Mouse (Mus musculus) kidney, adult 11 months (tissue): ENCODE measurements around the gene 4930451I11Rik.

Experiments used
- DNase-seq: peaks from one replicate; pipeline ENCODE4 v3.0.0; 2022

Gene 4930451I11Rik

DNA sequence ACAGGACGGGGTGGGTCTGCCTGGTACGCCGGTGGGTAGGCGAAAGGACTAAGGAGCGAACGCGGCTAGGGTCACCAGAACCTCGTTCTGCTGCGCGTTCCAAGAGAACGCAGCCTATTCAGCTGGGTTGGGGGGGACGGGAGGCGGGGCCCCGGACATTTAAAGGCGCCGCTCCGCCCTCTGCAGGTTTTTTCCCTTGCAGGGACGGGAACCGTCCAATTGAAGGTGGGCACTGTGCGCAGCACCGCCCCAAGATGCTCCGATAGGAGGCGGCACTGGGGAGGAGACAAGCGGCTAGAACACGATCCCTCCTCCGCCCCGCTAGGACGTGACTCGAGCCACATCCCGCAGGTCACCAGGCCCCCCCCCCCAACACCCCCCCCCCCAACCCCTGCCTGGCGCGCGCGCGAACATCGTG, 32.4 kb downstream of the 4930451I11Rik start:
- peak; percentile 99 for DNase-seq

DNA sequence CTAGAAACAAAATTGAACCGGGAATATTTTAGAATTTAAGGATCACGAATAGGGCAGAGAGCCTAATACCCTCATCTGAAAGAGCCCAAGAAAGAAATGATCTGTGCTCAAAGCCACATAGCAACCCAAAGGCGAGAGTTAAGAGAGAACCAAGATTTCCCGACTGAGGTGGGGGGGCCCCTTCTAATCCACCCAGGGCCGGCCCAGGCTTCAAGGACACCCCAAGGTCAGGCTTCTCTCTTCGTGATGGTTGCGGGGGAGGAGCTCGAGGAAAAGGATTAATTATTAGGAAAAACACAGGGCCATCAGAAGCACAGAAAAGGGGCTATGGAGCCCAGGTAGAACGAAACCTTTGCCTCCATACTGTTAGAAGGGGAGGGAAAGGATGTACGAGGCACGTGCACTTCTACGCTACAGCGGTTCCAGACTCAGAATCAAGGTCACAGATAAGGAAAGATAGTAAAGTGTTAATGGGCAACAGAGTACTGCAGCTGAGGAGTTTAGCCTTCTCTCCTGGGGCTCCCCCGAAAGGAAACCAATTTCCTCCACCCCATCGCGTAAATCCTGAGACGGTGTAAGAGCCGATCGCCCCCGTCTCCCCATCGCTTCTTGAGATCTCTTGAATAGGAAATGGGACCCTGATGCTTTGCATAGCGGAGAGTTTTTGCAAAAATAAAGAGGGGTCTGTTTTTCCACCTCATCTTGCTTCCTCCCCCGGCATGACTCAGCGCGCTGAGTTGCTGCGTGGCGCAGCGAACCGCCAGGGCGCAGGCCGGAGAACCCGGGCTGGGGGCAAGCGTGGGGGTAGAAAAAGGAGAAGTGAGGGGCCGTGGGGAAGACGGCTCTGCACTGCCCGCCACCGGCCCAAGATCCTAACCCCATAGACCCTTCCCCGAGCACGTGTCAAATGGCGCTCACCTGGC, 33.1 kb downstream of the 4930451I11Rik start:
- peak; percentile 57 for DNase-seq

DNA sequence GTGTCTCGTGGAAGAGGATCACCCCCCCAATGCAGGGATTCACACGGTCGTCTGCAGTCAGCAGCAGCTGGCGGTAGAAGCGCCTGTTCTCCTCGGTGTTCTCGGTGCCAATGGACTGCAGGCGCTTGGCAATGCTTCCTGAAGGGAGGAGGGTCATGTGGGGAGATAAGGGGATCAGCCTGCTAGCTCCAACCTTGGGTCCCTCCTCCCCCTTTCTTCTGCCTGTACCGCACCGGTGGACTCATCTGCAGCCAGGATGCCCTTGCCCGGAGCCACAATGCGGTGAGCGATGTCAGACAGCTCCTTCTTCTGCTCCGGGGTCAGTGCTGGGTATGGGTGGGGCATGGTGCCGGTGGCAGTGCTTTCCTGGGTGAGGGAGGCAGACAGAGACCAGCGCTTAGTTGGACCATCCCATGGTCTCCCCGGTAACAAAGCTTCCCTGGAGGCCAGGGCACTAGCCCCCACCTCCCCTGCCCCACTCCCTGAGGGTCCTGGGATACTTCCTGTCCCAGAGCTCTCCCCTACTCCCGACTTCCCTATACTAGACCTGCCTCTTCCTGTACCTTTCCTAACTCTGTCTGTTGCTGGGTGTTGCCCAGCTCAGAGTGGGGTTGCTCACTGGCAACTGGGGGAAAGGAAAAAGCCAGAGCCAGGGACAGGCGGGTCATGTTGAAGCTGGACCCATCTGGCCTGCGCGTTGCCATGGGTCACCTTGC, 33.9 kb downstream of the 4930451I11Rik start, which contains the start of gene Fam57b:
Gene Fam57b (plus strand): TSS at position 258 of the 716 bp plus-strand sequence.
- DNase-seq, result peak; percentile 55

DNA sequence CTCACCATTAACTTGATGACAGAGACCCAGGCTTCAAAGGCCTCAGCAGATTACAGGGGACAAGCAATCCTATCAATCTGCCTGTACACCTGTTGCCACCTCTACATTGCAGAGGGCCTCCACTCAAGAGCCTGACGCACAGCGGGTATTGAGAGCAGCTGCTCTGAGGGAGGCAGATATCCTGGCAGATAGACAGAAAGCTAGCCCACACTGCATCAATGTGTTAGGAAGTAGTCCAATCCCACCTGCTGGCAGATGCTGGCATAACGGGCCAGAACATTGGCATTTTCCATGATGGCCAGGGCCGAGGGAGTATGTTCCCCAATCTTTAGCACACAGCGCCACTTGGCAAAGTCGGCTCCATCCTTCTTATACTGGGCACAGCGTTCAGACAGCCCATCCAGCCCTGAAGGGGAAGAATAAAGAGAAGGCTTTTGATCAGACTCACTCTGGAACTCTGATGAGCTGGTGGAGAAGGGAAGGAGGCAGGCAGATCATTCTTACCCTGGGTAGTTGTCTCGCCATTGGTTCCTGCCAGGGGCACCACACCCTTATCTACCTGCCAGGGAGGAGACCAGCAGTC, 35.0 kb downstream of the 4930451I11Rik start:
- DNase-seq, result no peak

DNA sequence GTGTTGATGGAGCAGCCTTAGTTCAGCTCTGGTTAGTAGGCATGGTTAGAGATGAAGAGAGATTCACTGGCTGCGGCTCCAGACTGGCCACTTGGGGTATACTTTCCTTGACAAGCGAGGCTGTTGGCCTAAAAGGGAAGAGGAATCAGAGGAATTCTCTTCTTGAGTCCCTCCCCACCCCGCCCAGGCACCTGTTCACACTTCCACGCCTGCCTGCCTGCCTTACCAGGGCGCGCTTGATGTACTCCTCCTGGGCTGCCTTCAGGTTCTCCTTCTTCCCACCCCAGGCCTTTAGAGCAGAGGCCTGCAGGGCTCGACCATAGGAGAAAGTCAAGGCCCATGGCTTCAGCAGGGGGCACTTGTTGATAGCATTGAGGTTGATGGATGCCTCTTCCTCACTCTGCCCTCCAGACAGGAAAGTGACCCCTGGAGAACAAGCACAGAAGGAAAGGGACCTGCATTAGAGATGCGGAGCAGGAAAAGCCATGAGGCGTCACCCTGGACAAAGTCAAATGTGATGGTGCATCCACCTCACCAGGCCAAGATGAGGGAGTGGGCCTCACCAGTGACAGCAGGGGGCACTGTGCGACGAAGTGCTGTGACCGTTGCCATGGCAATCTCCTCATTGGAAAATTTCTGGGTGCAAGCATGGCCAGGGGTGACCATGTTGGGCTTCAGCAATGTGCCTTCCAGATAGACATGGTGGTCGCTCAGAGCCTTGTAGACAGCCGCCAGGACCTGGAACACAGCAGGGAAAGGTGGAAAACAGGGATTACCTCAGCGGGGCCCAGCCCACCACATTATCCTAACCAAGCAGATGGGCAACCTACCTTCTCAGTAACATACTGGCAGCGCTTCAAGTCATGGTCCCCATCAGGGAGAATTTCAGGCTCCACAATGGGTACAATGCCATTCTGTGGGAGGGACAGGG, 35.8 kb downstream of the 4930451I11Rik start:
- DNase-seq, result no peak

DNA sequence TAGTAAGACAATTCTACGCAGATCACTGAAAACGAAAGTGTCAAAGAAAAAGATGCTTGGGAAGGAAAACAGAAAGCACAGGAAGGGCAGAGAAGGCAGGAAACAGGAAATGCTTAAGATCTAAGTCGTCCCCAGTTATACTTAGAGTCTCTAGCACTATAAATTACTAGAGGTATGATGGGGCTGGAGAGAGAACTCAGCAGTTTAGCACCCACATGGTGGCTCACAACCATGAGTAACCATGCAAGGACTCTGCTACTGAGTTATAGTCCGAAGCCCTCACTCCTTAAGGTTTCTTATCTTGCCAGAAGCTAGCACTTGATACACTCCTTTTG, 37.2 kb downstream of the 4930451I11Rik start:
- DNase-seq, result no peak

DNA sequence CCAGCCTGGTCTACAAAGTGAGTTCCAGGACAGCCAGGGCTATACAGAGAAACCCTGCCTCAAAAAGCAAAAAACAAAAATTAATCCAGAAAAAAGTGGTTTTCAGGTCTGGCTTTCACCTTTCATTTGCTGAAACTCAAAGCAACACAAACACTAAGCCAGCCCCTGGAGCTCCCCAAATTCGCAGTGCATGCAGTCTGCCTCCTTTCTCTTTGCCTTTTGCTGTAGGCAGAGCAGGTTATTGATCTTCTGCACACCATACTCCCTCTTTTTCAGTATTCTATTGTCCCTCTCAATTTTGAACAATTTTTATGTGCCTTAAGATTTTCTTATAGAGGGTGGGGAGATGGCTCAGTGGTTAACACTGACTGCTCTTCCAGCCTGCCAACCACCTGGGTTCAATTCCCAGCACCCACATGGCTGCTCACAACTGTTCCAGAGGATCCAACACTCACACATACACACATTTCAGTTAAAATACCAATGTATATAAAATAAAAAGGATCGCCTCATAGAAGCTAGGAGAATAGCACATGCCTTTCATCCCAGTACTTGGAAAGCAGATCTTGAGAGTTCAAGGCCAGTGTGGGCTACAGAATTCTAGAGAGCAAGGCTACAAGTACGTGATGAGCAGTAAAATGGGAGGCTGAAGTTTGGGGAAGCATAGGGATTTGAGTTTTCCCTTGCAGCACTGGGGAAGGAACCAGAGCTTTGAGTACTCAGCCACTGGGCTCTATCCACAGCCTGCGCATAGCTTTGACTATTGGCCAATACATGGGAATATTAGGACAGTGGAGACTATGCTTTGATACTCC, 37.8 kb downstream of the 4930451I11Rik start:
- DNase-seq, result no peak

DNA sequence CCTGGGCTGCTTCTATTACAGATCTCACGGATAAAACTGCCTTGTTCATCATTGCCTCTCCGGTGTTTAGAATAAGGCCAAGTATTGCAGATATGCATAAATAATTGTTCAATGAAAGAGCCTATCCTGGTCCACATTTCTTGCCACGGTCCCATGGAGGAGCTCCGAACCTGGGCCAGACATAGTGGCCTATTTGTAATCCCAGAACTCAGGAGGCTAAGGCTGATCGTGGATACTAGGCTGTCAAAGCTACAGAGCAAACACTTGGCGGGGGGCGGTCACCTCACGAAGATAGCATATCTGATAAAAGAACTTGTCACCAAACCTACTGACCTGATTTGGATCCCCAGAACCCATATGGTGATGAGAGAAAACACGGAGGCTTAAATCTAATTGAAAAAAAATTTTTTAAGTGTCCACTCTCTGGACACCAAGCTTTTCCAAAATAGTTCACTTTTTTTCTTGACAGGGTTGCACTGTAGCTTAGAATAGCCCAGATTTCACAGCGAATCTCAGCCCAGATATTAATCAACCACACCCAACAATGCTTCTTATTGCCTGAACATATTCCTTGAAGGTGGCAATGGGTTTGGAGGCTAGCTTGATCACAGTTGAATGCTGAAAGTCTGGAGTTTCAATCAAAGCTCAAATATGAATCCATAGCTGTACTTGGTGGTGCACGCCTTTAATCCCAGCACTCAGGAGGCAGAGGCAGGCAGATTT, 38.6 kb downstream of the 4930451I11Rik start:
- DNase-seq, result no peak

DNA sequence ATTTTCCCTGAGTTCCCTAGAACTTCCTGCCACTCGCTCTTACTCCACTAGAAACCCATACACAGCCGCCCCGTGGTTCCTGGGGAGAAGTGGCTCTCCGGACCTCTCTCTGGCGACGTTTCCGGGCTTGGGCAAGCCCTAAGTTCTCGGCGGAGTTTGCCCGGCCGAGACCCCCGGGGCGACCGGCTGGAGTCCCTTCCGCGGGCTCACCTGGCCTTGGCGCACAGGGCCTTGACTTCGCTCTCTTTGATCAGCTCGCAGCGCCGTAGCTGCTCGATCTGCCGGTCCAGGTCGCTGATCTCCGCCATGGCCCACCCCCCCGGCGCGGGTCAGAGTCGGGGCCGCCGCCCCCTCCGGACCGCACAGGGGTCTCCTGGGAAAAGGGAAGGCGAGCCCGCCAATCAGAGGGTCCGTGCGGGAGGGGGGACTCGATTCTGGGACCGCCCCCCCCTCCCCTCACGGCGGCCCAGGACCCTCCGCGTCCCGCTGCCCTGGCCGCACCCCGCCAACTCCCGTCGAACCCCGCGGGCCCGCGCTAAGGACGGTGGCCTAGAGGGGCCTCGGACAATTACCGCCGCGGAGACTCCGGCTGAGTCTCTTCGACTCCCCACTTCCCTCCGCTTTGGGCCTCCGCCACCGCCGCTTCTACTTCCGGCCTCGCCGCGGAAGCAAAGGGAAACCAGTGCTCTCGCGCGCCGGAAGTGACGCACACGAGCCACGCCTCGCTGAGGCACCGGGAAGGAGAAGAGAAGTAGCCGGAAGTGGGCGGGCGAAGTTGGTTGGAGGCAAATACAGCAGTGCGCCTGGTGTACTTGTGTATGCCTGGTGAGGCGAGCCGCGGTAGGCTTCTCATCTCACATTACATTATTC, 39.4 kb downstream of the 4930451I11Rik start, which contains the start of gene Ppp4c:
Gene Ppp4c (minus strand): TSS at position 646 of the 870 bp plus-strand sequence.
- peak; percentile 95 for DNase-seq

DNA sequence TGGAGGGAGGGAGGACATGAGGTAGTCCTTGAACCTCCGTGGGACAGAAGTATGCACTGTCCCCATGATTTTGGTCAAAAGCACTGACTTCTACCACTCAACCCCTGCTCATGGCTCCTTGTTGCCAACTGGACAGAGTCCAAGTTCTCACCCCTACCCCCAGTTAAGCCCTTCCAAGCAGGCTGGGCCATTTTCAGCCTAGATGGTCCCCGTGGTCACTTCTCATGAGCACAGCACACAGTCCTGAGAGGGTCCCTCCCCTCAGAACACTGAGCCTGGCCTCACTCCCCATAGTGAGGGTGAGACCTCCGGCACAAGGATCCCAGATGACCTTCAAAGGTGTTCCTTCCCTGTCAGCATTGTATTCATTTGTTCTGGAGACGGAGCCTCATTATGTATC, 42.3 kb downstream of the 4930451I11Rik start:
- no peak for DNase-seq

DNA sequence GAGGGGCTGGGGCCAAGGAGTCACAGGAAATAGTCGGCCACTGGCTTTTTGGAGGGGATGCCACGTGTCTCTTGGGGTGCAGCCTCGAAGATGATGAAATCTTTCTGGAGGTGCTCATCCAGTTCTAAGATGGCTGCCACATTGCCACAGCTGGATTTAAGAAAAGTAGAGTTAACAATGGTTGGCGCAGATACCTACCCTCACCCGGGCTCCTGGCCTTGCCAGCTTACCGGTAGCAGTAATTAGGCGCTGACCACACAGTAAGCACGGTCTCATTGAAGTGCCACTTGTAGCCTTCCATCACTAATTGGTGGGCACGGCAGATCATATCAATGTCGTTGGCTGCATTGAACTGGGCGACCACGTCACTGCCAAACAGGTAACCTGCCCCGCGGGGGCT, 45.3 kb downstream of the 4930451I11Rik start:
- no peak for DNase-seq

DNA sequence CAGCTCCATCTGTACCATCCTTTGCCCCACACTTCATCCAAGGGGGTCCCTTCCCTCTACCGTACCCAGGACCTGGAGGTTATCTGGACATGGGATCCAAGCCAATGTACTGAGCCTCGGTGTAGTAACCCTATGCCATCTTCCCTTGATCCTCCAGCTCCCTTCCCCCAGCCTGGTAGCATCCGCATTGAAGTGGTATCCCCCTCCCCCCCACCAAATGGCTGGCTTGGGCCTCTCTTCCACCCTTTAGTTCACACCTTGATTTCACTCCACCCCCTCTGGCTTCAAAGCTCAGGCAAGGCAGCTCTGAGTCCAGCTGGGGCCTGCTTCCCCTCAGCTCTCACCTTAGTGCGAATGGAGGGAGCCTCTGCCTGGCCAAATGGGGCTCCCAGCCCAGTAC, 46.4 kb downstream of the 4930451I11Rik start:
- no peak for DNase-seq

DNA sequence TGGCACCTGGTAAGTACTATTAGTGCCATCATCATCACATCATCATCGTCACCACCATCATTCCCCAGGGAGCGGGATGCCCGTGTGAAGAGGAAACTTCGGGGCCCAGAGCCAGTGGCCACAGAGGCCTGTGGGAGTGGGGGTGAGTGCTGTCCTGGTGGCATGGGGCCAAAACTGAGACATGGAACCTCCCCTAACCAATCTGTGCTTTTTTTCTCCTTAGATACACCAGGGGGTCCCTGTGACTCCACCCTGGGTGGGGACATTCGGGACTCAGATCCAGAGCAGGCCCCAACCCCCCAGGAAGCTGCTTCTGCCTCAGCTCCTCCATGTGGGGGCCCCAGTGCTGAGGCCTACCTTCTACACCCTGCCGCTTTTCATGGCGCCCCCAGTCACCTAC, 47.0 kb downstream of the 4930451I11Rik start:
- no peak for DNase-seq

DNA sequence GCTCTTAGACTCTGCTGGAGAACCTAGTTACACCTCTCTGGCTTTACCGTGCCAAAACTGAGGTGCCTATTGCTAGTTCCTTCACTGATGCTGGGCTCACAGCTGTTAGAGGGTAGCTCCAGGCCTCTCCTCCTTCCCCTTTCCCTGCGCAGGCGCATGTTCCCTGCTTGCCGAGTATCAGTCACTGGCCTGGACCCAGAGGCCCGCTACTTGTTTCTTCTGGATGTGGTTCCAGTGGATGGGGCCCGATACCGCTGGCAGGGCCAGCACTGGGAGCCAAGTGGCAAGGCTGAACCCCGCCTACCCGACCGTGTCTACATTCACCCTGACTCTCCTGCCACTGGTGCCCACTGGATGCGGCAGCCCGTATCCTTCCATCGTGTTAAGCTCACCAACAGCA, 48.7 kb downstream of the 4930451I11Rik start:
- no peak for DNase-seq

DNA sequence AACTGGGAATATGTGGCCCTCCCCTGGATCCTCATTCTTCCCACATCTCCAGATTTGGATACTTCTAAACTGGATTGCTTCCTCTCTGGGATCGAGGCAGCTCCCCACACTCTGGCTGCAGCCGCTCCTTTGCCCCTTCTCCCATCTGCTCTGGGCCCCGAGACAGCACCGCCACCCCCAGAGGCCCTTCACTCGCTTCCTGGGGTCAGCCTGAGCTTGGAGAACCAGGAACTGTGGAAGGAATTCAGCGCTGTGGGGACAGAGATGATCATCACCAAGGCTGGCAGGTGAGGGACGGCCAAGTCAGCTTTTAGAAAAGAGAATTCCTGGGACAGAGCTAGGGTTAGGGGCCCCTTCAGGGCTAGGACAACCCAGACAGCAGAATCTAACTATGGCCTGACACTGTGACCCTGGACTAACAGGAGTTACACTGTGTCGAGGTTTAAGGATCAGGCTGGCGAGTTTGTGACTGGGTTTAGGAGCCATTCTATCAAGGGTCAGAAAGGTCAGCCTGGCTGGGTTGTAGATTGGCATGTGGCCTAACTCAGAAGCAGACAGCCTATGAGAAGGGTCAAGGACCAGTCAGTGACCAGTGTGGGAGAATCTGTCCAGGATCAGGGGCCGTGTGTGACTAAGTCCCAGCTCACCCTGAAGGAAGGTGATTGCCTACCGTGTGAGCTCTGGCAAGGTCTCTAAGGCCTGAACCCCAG, 49.6 kb downstream of the 4930451I11Rik start:
- no peak for DNase-seq

DNA sequence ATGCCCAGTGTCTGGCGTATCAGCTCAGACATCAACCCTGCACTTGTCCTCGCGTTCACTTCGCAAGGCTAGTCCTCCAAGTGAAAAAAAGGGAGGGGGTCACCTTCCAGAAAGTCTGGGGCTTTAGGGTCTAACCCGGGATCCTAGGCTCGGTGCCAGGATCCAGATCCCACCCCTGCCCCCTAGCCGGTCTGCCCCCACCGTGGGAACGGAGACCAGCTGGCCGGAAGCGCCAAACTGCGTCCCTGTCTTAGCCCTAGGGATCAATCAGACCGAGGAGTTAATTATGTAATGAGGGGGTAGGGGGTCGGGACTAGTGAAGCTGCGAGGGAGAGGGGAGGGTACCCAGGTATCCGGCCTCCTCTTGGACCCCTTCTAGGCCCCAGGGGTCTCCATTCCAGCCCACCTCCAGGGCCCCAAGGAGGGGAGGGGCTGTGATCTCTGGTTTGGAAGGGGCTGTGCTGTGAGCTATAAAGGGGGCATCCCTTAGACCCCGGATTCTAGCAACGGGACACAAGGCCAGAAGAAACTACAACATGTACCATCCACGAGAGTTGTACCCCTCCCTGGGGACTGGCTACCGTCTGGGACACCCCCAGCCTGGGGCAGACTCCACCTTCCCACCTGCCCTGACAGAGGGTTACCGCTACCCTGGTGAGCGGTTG, 50.3 kb downstream of the 4930451I11Rik start, which contains the start of gene Tbx6:
Gene Tbx6 (plus strand): TSS at position 513 of the 665 bp plus-strand sequence.
- no peak for DNase-seq
